Mouse (Mus musculus) CD4-positive naive resting alpha-beta T cell, adult 76 days (primary cell): ENCODE data around the gene Rps15. TPM values are rescaled to one million over a fixed set of nuclear protein-coding genes. Genes with fewer than 3 reads are reported as not detected.

Source experiments
- total RNA-seq: library from RNA; stranded (reverse); gene quantifications from one replicate; pipeline ENCODE4 v1.2.4, GENCODE M21; 2023

The Rps15 gene
- total RNA-seq, result 4,176 TPM

DNA sequence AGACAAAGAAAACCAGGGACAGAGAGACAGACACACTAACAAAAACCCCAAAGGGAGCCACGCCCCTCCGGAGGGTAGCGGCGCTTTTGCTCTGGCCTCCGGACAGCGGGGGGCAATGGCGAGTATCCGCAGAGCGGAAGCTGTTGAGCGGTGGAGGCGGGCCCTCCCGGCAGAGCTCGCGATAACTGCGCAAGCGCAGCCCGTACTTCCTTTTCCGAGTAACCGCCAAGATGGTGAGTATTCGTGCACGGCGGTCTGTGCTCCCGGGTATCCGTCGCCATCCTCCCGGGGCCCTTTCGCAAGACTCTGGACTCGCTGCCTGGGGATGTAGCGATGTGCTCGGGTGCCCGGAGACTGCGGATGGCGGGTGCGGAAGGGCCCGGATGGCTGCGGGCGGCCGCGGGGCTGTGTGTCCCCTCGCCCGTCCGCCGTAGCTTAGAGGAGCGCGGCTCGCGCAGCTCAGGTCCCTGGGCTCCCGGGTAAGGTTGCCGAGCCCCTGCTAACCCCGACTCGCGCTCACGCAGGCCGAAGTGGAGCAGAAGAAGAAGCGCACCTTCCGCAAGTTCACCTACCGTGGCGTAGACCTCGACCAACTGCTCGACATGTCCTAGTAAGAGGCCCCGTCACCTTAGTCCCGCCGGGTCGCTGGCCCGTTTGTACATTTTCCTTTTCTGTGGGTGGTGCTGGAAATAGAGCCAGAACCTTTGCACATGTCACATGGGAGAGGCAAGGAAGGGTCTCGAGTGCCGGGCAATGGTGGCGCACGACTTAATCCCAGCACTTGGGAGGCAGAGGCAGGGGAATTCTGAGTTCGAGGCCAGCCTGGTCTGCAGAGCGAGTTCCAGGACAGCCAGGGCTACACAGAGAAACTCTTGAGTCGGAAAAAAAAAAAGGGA, at the start of gene Rps15:
Gene Rps15, plus strand, starts transcription at position 203 of the 896 bp plus-strand sequence.

DNA sequence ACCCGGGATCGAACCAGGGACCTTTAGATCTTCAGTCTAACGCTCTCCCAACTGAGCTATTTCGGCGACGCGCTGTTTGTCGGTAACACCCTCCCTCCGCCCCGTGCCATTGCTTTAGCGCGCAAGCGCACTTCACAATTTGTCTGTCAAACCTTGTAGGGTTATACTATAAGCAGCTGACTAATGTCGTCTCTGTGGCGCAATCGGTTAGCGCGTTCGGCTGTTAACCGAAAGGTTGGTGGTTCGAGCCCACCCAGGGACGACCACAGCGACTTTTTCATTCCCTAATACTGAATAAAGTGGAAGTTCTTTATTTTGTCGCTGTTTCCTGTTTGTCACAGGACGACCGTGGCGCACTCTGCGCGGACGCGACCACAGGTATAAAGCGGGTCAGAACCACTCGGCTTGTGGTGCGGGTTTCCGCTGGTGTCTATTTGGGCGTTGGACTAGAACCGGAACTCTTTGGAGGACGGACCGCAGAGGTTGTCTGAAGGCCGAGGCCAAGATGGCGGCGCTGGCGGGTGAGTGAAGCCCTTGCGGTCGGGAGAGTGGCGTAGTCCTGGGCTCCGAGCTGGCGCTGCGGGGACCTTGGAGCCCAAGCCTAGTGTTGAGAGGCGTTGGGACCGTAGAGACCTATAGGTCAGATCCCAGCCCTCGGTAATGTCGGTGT, 43.1 kb upstream of the Rps15 start, which contains the start of gene Ndufs7:
Gene Ndufs7, plus strand, starts transcription at position 151 of the 670 bp plus-strand sequence.

DNA sequence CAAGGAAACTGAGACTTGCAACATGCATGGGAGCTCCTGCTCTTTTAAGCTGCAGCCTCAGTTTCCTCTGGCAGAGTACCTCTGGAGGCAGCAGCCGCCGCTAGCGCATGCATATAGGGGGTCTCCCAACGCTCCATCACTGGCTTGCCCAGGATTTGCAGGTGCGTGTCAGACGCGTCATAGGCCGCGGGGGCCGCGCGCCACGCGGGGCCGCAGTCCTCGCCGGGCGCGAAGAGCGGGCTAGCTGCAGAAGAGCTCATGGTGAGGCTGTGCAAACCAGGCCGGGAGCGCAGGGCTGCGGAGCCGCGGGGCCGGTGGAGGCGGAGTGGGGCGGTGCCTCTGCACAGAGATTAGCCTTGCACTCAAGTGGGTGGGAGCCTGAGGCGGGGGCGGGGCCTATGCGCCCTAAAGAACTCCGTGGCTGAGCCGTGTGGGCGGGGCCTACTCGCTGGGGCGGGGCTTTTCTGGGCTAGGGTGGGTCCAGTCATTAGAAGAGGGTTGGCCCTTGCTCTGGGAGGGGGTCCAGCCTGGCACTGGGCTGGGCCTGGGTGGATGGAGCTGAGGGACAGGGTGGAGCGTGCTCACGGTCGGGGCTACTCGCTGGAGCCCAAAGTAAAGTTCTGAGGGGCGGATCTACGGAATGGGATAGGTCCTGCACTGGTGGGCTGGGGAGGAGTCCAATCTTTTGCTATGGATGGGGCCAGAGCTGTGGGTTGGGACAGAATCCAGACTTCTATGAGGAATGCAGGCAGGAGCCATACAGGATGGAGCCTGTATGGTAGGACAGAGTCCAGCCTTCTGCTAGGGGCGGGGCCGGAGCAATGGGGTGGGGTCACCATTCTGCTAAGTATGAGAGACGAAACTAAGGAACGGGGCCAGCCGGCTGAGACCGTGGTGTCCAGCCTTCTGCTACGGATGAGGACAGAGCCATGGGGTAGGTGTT, 31.3 kb upstream of the Rps15 start, which contains the start of the genes Gamt and Dazap1:
Gene Gamt, minus strand, starts transcription at position 371 of the 943 bp plus-strand sequence.
Gene Dazap1, plus strand, starts transcription at position 845 of the 943 bp plus-strand sequence.

DNA sequence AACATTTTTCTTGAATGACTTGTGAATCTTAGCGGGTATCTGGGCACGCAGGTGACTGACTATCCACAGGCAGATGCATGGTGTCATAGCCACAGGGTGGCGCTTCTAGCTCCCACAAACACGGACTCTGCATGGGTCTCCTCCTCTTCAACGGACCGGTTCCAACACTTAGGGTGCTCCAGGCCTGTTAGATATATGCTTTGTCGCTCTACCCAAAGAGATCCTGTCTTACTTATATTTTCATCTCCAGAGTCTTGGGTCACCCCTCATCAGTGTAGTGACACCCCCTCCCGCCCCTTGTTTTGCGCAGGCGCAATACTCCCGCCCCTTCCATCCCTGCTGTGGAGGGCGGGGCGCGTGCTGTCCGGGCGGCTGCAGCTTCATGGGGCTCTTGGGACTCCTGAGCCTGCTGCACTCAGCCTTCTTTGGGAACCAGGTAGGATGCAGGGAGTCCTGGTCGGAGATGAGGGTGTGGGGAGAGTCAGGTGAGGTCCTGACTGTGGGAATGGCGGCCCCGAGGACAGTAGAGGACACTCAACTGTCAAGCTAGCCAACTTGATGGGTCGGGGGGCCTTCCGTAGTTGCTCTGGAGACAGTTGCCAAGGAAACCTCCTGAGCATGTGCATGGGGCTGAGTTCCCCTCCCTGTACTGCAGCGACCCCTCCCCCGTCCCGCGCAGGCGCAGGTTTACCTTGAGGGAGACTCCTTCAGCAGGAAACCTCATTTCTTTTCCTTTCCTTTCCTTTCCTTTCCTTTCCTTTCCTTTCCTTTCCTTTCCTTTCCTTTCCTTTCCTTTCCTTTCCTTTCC, 3.6 kb downstream of the Rps15 start, which contains the start of gene Apc2:
Gene Apc2, plus strand, starts transcription at position 360 of the 808 bp plus-strand sequence.

DNA sequence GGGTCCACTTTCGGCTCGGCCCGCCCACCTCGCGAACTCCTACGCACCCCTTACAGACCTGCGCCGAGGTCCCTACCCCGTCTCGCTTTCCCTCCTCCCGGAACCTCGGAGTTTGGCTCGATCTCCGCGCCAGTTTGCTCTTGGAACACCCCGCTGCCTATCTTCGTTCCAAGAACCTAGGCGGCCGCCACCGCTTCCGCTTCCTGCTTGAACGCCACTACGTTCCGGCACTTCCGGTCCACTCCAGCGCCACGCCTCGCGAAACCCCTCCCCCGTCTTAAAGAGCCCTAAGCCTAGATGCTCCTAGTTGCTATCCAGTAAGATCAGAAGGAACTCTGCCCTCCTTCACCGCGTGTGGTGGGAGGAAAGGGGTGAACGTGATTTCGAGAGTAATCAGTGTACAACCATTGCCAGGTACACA, 28.1 kb downstream of the Rps15 start, which contains the start of gene 2310011J03Rik:
Gene 2310011J03Rik, minus strand, starts transcription at position 198 of the 421 bp plus-strand sequence.

DNA sequence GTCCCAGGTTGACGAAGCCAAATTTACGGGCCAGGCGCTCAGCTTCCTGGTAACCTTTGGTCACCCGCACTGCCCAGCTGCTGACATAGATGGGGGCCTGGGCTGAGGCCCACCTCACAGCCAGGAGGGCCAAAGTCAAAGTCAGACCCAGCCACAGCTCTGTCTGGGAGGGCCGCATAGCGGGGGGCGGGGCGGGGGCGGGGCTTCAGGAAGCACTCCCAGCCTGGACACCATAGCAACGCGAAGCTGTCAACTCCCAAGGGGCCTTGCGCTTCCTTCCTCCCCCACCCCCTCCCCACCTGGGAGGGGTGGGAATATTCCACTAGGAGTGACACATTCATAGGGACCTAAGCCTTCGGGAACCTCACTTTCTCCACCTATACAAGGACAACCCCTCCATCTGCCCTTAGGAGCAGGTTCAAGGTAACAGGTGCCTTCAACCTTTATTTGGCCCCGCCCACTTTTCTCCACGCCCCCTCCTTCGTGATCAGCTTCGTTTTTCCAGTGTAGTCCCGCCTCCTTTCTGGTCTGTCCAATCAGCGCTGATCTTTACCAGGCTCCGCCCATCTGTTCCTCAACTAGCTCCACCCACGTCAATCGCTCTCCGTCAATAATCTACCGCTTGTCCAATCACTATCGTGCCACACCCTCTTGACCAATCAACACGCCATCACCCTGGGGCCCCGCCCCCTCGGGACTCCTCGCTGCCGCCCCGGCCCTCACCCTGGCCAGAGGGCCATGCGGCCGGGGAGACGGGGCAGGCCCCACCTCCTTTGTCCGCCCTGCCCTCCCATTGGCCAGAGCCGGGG, 37.2 kb downstream of the Rps15 start, which contains the start of the genes Pcsk4 and Reep6:
Gene Pcsk4, minus strand, starts transcription at position 226 of the 809 bp plus-strand sequence.
Gene Reep6, plus strand, starts transcription at position 681 of the 809 bp plus-strand sequence.

Other genes starting within 250 kb of the Rps15 start
- 134 TPM for gene Gpx4, start 245.3 kb upstream of the Rps15 start, total RNA-seq
- gene Sbno2, start 186.9 kb upstream of the Rps15 start, total RNA-seq, result 115 TPM
- gene Stk11, start 176.7 kb upstream of the Rps15 start, total RNA-seq, result 140 TPM
- gene Atp5d, start 153.8 kb upstream of the Rps15 start, total RNA-seq, result 152 TPM
- 51.8 TPM for gene Cbarp, start 151.6 kb upstream of the Rps15 start, total RNA-seq
- 88.1 TPM for gene Midn, start 144.2 kb upstream of the Rps15 start, total RNA-seq
- 229 TPM for gene Cirbp, start 126.5 kb upstream of the Rps15 start, total RNA-seq
- 14.7 TPM for gene 1600002K03Rik, start 119.5 kb upstream of the Rps15 start, total RNA-seq
- gene Efna2, start 113.0 kb upstream of the Rps15 start, total RNA-seq, result 0.44 TPM
- gene Mum1, start 66.0 kb upstream of the Rps15 start, total RNA-seq, result 70.1 TPM
- gene Ndufs7, start 43.3 kb upstream of the Rps15 start, total RNA-seq, result 83.2 TPM
- gene Gamt, start 31.4 kb upstream of the Rps15 start, total RNA-seq, result not detected
- gene Dazap1, start 31.0 kb upstream of the Rps15 start, total RNA-seq, result 199 TPM
- gene Apc2, start 3.5 kb downstream of the Rps15 start, total RNA-seq, result 0.06 TPM
- gene 2310011J03Rik, start 28.1 kb downstream of the Rps15 start, total RNA-seq, result 21.3 TPM
- gene Pcsk4, start 37.0 kb downstream of the Rps15 start, total RNA-seq, result 2.0 TPM
- not detected for gene Reep6, start 37.5 kb downstream of the Rps15 start, total RNA-seq
- gene Adamtsl5, start 56.0 kb downstream of the Rps15 start, total RNA-seq, result not detected
- gene Plk5, start 64.0 kb downstream of the Rps15 start, total RNA-seq, result not detected
- 9.0 TPM for gene Mex3d, start 95.2 kb downstream of the Rps15 start, total RNA-seq
- gene Mbd3, start 107.1 kb downstream of the Rps15 start, total RNA-seq, result 81.1 TPM
- 47.1 TPM for gene Uqcr11, start 114.4 kb downstream of the Rps15 start, total RNA-seq
- 82.4 TPM for gene Tcf3, start 141.2 kb downstream of the Rps15 start, total RNA-seq
- gene Onecut3, start 202.4 kb downstream of the Rps15 start, total RNA-seq, result not detected
- not detected for gene Atp8b3, start 246.7 kb downstream of the Rps15 start, total RNA-seq